Mouse (Mus musculus) forebrain, embryonic 14.5 days (tissue): ENCODE measurements at regions not wholly inside any gene's neighbourhood (a gene's known extent, or its start where the extent isn't known, plus 50 kb on each side); places are given as distances from the start of the nearest gene placed in this dataset.

Source experiments
- ATAC-seq: fragments of 200-750 bp; cut with Nextera tagmentation; 2 replicates; pipeline ENCODE4 v1.8.0; 2017; ENCODE audit warnings: mild to moderate bottlenecking, moderate library complexity
- DNase-seq: peaks from one replicate; pipeline ENCODE4 v3.0.0-alpha.2; 2015; ENCODE audit warnings: low spot score
- H3K27ac ChIP-seq: fragments of 300-500 bp; sonication (generic); 2 replicates; pipeline ENCODE4 v1.5.1; 2014; ENCODE audit warnings: low read depth, mild to moderate bottlenecking, control low read depth, low read length, moderate library complexity
- H3K27me3 ChIP-seq: fragments of 300-500 bp; sonication (generic); replicated peaks from 2 replicates; pipeline ENCODE4 v1.6.1; 2014; ENCODE audit warnings: low read length, control low read depth, mixed read lengths; ENCODE audit not compliant: control insufficient read depth, insufficient read depth
- H3K36me3 ChIP-seq: fragments of 300-500 bp; sonication (generic); 2 replicates; pipeline ENCODE4 v1.6.1; 2014; ENCODE audit warnings: low read length, control low read depth; ENCODE audit not compliant: control insufficient read depth, insufficient read depth
- H3K4me1 ChIP-seq: fragments of 300-500 bp; sonication (generic); 2 replicates; pipeline ENCODE4 v1.6.1; 2014; ENCODE audit warnings: antibody characterized with exemption, low read length, control low read depth; ENCODE audit not compliant: control insufficient read depth, insufficient read depth
- H3K4me2 ChIP-seq: fragments of 300-500 bp; sonication (generic); 2 replicates; pipeline ENCODE4 v1.6.1; 2014; ENCODE audit warnings: mild to moderate bottlenecking, control low read depth, low read length
- H3K4me3 ChIP-seq: fragments of 300-500 bp; sonication (generic); 2 replicates; pipeline ENCODE4 v1.5.1; 2014; ENCODE audit warnings: low read depth, low read length, control low read depth
- H3K9ac ChIP-seq: fragments of 300-500 bp; sonication (generic); 2 replicates; pipeline ENCODE4 v1.6.1; 2014; ENCODE audit warnings: mild to moderate bottlenecking, low read length, control low read depth, moderate library complexity
- H3K9me3 ChIP-seq: fragments of 300-500 bp; sonication (generic); replicated peaks from 2 replicates; pipeline ENCODE4 v1.6.1; 2016; ENCODE audit warnings: low read length, control low read depth, mixed read lengths; ENCODE audit not compliant: control insufficient read depth
- WGBS: fragments of 180-500 bp; shearing (Covaris S2); extraction: QIAGEN DNeasy Blood & Tissue Kit; methylation state at CpG from one replicate; pipeline ENCODE4 v1.1.7; 2014; 5-methylcytosine and 5-hydroxymethylcytosine counted together

DNA sequence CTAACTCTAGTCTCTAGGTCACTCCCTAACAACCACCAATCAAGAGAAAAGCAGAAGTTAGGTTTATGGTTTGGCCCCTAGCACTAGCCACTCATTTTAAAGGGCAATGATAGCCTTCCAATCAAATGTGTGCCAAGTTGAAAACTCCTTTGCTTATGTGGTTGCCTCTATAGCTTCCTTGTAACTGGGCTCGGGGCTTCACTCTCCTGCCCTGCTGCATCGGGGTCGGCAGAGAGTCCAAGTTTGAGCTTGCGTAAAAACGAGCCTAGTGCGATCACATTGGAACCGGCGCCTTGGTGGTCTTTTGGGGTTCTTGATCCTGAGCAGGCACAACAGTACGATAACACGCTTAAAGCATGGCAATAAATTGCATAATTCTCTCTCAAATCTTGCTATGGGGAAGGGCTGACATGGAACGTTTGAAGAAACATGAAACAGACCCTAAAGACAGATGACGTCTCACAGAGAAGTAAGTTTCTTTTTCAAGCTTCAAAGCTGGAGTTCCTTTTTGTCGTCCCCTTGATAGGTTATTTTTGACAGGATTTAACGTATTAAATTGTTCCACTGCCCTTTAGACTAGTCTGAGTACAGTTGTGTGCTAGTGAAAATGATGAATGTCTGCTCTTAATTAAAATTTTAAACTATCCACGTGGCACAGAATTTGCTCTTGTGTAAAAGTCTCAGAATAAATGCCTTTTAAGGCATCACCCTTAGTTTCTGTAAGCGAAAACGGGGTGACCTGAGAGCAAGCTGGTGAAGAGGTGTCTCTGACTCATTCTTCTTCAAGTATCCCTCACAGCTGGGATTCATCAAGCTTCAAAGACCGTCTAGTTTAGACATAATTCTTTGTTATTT, 52.0 kb downstream of the 4930426L09Rik start:
- Histone ChIP-seq H3K4me1 (no peaks in the 10 kb centered on the region), H3K4me2 (no peak overlapping the region), H3K9me3 (no peaks in the 10 kb centered on the region), H3K27ac (no peak overlapping the region), H3K9ac (no peak overlapping the region), H3K27me3 (no peaks in the 10 kb centered on the region), H3K36me3 (no peaks in the 10 kb centered on the region), H3K4me3 (no peak overlapping the region)
- ATAC-seq = no peak
- DNase-seq = no peak
- WGBS = 87% methylated on average over 18 of the region's 18 CpGs

DNA sequence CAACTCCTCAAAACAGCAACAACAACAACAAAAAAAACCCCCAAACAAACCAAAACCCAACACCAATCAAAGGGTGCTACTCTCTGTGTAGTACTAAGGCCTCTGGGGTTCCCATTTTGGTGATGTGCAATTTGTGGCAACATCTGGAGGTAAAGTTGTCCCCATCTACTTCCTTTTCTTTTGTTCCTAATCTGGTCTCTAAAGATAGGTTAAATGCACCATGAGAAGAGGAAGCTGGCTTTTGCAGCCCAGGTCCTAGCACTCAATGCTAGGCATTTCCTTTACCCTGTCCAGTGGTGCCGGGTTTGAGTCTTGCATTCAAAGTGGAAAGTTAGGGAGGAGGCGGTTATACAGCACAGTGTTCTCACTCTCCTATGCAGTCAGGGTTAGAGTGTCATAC, 57.4 kb downstream of the 4930426L09Rik start:
- no peak overlapping the region for H3K4me2 ChIP-seq
- no peaks in the 10 kb centered on the region for H3K9me3 ChIP-seq
- no peak overlapping the region for H3K4me3 ChIP-seq
- DNase-seq = no peak
- no peak for ATAC-seq
- WGBS = 100% methylated on average over 2 of the region's 2 CpGs
- H3K27ac ChIP-seq = no peak overlapping the region
- no peaks in the 10 kb centered on the region for H3K27me3 ChIP-seq
- H3K36me3 ChIP-seq = no peaks in the 10 kb centered on the region
- H3K9ac ChIP-seq = no peak overlapping the region
- no peaks in the 10 kb centered on the region for H3K4me1 ChIP-seq

DNA sequence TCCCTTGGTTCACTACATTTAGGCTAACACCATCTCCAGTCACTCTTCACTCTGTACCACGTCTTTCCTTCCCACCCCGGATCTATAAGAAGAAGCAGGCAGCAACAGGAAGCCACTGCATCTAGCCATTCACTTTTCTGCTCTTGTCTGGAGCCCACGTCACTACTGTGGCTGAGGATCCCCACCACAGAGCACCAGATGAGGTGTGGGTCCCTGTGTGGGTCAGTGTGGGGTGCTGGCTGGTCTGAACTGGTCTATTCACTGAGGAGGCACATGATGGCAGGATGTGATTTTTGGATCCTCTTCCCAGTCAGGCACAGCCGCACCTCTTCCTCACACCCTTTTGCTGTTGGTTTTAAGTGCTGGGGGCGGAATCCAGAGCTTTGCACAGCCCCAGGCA, 59.7 kb downstream of the 4930426L09Rik start:
- 82% methylated on average over 5 of the region's 5 CpGs for WGBS
- DNase-seq (no peak), ATAC-seq (no peak)
- H3K9me3 ChIP-seq = no peaks in the 10 kb centered on the region
- H3K27ac ChIP-seq = no peak overlapping the region
- H3K9ac ChIP-seq = no peak overlapping the region
- no peak overlapping the region for H3K4me3 ChIP-seq
- no peaks in the 10 kb centered on the region for H3K36me3 ChIP-seq
- H3K4me1 ChIP-seq = no peaks in the 10 kb centered on the region
- H3K27me3 ChIP-seq = no peaks in the 10 kb centered on the region
- H3K4me2 ChIP-seq = no peak overlapping the region

DNA sequence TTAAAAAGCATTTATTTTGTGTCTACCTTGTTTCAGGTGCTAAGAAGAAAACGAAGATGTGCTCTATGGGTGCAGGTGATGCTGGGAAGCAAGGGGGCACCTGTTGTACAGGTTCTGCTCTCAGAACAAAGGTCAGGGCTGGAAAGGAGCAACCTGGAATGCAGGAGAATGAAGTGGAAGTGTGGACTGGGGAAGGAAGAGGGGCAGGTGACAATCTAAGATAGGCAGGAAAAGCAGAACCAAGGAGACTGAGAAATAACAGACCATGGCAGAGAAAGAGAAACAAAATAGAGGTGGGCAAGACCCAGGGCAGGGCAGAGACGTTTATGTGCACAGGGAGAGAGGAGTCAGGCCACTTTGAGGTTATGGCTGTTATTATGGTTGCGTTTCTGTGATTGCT, 60.6 kb downstream of the 4930426L09Rik start:
- Histone ChIP-seq H3K4me1 (no peaks in the 10 kb centered on the region), H3K36me3 (no peaks in the 10 kb centered on the region), H3K9me3 (no peaks in the 10 kb centered on the region), H3K4me3 (no peak overlapping the region), H3K27ac (no peak overlapping the region), H3K4me2 (no peak overlapping the region), H3K27me3 (no peaks in the 10 kb centered on the region), H3K9ac (no peak overlapping the region)
- DNase-seq = no peak
- WGBS = 82% methylated on average over 3 of the region's 3 CpGs
- no peak for ATAC-seq

DNA sequence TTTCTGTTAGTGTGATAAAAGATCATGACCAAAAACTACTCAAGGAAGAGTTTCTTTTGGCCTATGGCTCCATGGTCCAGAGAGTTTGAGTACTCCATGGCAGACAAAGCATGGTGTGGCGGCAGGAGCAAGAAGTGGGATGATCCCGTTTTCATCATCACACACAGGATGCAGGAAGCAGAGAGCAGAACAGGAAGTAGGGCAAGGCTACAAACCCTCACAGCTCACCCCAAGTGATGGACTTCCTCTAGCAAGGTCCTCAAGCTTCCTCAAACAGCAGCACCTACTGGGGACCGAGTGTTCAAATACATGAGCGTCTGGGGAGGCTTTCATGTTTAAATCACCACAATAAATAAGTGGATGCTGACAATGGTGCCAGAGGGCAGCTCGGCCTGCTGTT, 61.1 kb downstream of the 4930426L09Rik start:
- no peak for ATAC-seq
- 80% methylated on average over 5 of the region's 5 CpGs for WGBS

DNA sequence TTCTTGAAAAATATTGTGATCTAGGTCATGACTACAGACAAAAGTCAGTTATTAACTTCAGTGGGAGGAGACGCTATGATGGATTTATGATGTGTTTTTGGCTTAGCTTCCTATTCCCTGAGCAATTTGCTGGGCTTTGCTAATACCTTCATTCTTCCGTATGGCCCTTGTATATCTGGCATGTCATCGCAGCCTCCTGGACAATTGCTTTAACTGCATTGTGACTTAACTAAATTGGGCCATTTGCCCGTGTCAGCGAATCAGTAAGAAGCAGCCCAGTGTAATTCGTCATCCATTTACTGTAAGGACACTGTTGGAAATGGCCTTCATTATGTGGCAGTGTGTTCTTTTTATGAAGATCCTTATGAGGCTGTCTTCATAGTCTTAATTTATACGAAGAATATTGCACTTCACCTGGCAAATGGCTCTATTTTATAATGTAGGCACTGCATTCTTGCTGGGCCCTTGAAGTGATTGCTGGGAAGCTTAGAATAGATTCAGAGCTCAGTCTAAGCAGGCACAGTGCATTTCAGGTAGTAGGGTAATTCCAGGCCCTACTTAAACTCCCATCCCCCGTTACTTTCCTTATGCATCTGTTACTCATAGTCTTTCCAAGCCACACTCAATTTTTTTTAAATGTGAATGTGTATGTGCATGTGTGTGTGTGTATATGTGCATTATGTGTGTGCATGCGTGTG, 62.2 kb downstream of the 4930426L09Rik start:
- Histone ChIP-seq H3K27me3 (no peaks in the 10 kb centered on the region), H3K36me3 (no peaks in the 10 kb centered on the region), H3K4me3 (no peak overlapping the region), H3K9me3 (no peaks in the 10 kb centered on the region), H3K4me2 (no peak overlapping the region), H3K9ac (no peak overlapping the region), H3K27ac (no peak overlapping the region), H3K4me1 (no peaks in the 10 kb centered on the region)
- 81% methylated on average over 9 of the region's 9 CpGs for WGBS
- DNase-seq = no peak
- ATAC-seq = no peak

More for the DNA sequence above, 61.1 kb downstream of the 4930426L09Rik start:
- no peak overlapping the region for H3K4me2 ChIP-seq
- H3K36me3 ChIP-seq = no peaks in the 10 kb centered on the region
- DNase-seq = no peak
- H3K9me3 ChIP-seq = no peaks in the 10 kb centered on the region
- H3K4me1 ChIP-seq = no peaks in the 10 kb centered on the region
- H3K27ac ChIP-seq = no peak overlapping the region
- no peaks in the 10 kb centered on the region for H3K27me3 ChIP-seq
- H3K9ac ChIP-seq = no peak overlapping the region
- no peak overlapping the region for H3K4me3 ChIP-seq

DNA sequence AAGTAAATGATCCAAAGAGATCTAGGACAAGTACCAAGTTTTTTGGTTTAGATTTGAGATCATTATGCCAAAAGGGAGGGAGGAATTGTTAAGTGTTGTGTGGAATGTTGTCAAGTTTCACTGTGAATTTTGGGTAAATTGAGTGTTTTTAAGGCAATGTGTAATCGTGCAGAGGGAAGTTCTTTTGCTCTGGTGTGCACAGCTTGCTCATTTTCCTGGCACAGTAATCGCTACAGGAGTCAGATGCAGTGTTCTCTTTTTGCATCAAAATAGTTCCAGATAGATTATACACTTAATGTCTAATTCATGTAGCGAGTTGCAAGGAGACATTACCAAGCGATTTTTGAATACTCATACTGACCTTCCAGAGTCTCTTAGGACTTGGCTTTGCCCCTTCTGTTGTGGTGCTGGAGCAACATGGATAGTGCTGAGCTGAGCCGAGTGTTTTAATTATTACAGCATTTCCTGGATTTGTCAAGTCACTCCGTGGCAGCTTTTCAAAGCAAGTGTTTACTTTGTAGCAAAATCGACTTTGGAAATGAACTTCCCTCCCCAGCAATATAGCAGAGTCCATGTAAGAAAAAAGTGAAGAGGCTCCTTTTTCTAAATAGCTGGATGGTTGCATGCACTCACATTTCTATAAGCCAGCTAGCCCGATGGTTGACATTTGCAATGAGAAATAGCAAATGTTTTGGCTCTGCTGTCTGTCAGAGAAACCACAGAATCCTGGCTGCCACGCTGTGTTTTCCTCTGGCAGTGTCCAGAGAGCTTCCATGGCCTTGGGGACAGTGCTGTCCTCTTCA, 66.6 kb downstream of the 4930426L09Rik start:
- Histone ChIP-seq H3K4me3 (no peak overlapping the region), H3K9ac (no peak overlapping the region), H3K4me1 (no peaks in the 10 kb centered on the region), H3K36me3 (no peaks in the 10 kb centered on the region), H3K27me3 (no peaks in the 10 kb centered on the region), H3K4me2 (no peak overlapping the region), H3K9me3 (no peaks in the 10 kb centered on the region), H3K27ac (no peak overlapping the region)
- WGBS = 60% methylated on average over 9 of the region's 9 CpGs
- DNase-seq (peak; percentile 37), ATAC-seq (no peak)

DNA sequence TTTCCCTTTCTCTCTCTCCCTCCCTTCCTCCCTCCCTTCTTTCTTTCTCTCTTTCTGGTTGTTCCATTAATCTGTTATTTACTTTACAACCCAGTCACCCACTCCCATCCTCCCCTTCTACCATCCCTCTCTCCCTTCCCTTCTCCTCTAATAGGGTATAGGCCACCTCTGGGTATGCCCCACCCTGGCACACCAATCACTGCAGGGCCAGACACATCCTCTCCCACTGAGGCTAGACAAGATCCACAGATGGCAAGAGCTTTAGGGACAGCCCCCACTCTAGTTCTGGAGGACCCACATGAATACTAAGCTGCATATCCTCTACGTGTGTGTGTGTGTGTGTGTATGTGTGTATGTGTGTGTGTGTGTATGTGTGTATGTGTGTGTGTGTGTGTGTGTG, 67.4 kb downstream of the 4930426L09Rik start:
- Histone ChIP-seq H3K36me3 (no peaks in the 10 kb centered on the region), H3K4me2 (no peak overlapping the region), H3K9ac (no peak overlapping the region), H3K27me3 (no peaks in the 10 kb centered on the region), H3K4me3 (no peak overlapping the region), H3K27ac (no peak overlapping the region), H3K9me3 (no peaks in the 10 kb centered on the region), H3K4me1 (no peaks in the 10 kb centered on the region)
- DNase-seq (no peak), ATAC-seq (no peak)
- 67% methylated on average over 1 of the region's 1 CpGs for WGBS
